Mouse (Mus musculus) 416B (cell line): Measurements from ENCODE around the gene Lrig1.

Experiments
- DNase-seq: peaks from one replicate; pipeline ENCODE4 v3.0.0; 2011; ENCODE audit warnings: low read depth

Lrig1 gene

DNA sequence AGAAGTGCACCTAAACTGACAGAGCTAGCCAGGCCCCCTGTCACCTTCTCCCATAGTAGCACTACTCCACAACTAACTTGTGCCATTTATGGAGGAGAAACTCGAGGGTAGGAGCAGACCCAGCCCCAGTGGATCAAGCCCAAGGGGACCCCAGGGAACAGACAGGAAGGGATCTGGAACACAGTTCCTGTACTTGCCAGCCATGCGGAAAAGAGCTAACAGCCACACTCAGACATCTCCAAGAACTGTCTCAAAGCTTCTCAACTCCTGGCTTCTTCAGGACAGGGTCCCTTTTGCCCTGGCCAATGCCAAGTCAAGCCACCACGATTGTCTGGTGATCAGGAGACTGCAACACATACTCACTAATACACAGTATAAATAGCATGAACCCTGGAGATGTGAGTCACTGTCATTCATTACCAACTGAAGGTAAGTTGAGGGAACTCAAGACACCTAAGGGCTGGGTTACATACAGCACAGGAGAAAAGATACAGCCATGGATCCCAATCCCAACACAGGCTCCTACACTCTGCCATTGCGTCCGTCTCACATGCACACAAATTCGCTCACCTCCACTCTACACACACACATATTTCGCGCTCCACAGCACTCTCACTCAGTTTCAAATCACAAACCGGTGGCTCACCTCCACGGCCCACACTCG is 1.3 kb downstream of the Lrig1 start:
- no peak for DNase-seq

- DNase-seq = no peak
Observed at GRCm38 (mm10) chr6:94697423-94697822, 2.5 kb downstream of the Lrig1 start.

- DNase-seq = no peak
Observed at GRCm38 (mm10) chr6:94696182-94697080, 3.5 kb downstream of the Lrig1 start.

- DNase-seq = no peak
Observed at GRCm38 (mm10) chr6:94695121-94695930, 4.6 kb downstream of the Lrig1 start.

DNA sequence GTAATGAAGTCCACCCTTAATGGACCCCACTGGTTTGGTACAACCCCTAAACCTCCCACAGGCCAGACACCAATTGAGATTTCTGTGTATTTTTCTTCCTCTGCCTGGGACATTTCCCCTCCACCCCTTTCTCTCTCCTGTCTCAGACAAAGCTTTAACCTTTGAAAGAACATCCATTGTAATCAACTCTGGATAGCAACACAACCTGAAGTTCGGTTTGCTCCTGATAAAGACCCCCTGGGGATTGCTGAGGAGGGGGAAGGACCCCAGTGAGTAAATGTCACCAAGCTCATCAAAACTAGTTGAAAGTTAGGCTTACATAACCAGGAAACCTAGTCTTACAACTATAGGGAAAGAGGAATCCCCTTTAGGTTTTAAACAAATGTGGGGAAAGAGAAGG is 5.5 kb downstream of the Lrig1 start:
- no peak for DNase-seq

- no peak for DNase-seq
Observed at GRCm38 (mm10) chr6:94693091-94693490, 6.9 kb downstream of the Lrig1 start.

DNA sequence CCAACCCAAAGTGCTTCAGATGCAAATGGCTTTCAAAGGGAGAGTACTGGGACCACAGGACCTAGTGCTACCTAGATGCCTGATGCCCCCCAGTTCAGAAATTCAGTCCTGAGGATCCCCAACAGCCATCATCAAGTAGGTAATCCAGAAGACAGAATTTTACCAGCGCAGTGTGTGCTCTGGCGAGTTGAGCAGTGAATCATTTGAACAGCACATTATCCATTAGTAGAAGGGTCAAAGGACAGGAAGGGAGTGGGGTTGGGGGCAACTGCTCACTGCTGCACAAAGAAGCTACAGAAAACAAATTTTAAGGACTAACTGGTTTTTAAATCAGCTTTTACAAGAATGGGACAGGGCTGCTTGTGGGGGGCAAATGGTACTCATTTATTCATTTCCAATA is 8.0 kb downstream of the Lrig1 start:
- DNase-seq = no peak

DNA sequence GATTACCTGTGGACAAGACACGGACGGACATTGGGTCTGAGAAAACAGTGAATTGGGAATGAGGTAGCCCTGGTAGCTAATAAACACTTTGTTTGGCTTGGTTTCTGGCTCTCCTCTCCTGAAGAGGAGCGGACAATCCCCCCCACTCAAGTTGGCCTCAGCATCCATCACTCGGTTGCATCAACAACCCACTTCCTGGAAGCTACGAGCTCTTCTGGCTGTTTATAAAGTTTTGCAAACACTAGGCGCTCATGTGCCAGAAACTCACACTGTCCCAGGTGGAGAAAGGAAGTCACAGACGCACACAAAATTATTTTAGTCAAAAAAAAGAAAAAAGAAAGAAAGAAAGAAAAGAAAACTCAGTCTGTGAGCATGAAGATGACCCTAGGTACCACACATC is 9.7 kb downstream of the Lrig1 start:
- no peak for DNase-seq

DNA sequence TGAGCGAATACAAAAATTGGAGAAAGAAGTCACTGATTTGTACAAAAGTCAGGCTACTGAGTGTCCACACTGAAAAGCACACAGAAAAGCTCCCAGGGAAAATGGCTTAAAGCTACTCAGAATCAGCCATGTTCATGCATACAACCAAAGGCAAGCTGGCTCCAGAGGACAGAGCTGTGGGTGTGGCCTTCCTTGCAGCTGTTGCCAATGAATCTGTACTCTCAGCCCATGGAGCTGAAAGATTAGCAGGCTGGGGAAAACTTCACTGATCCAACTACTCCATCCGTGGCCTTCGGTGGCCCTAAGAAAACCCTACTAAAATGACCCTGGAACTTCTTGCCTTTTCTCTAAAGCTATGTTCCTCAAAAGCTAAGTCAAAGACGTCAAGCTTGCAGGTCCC is 11.2 kb downstream of the Lrig1 start:
- DNase-seq = no peak

- no peak for DNase-seq
Observed at GRCm38 (mm10) chr6:94686048-94686447, 13.9 kb downstream of the Lrig1 start.

DNA sequence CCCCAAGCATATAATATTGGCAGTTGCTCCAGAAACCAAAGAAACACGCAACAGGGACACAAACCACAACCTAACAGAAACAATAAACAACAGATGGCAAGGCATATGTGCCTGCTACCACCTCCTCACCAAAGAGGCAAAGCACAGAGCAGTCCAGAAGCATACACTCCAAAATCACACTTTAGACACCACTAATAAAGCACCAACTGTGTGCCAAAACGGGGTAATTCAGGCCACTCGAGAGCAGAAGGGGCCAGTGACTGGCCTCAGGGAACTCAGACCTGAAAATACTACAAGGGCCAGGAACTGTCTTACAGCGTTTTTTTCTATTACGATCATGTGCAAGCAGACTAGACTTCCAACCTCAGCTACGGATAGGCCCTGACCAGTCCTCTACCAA is 14.3 kb downstream of the Lrig1 start:
- DNase-seq = no peak

GRCm38 (mm10) chr6:94684844-94685557 is 15.0 kb downstream of the Lrig1 start:
- DNase-seq = no peak

DNA sequence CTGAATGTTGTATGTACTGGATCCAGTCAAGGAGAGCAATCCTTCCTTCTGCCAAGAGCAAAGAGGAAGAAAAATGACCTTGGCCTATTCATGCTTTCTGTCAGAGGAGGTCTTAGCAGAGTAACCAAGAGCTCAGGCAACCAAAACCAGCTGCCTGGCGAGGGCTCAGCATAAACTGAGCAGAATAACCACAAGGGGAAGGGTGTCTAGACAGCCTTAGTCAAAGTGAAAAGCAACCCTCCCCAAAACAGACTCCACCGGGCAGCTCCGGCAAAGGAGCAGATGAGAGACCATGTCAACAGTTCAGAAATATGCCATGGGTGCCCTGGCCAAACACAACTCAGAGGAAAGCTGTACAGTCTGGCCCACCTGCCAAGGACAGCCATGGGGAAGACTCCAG is 16.3 kb downstream of the Lrig1 start:
- DNase-seq = no peak

- no peak for DNase-seq
Observed at GRCm38 (mm10) chr6:94682270-94682618, 17.7 kb downstream of the Lrig1 start.

- peak; percentile 84 for DNase-seq
Observed at GRCm38 (mm10) chr6:94681446-94682269, 18.3 kb downstream of the Lrig1 start.

- DNase-seq = peak; percentile 73
Observed at GRCm38 (mm10) chr6:94680760-94681445, 19.1 kb downstream of the Lrig1 start.

GRCm38 (mm10) chr6:94679249-94679648 is 20.7 kb downstream of the Lrig1 start:
- DNase-seq = no peak

- no peak for DNase-seq
Observed at GRCm38 (mm10) chr6:94678377-94679164, 21.4 kb downstream of the Lrig1 start.

DNA sequence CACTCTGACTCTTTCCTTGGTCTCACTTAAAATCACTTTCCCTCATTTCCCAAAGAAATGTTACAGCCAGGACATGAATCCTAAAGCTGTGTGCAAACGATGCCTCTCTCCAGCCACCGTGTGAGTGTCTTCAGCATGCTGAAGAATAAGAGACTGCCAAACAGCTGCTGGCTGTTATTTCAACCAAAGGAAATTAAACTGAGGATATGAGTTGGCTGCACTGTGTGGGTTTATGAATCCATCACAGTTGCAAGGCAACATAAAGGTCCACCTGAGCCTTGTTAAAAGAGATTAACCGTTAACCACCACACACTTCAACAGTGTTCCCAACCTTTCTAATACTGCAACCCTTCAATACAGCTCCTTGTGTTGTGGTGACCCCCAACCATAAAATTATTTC is 22.5 kb downstream of the Lrig1 start:
- no peak for DNase-seq

GRCm38 (mm10) chr6:94676840-94677239 is 23.1 kb downstream of the Lrig1 start:
- DNase-seq = no peak
